Mouse (Mus musculus) embryonic facial prominence, embryonic 14.5 days (tissue): ENCODE data around the gene Stambpl1. TPM values are rescaled to one million over a fixed set of nuclear protein-coding genes. Genes with fewer than 3 reads are reported as not detected.

Experiments used
- ATAC-seq: fragments of 200-750 bp; cut with Nextera tagmentation; 2 replicates; pipeline ENCODE4 v1.8.0; 2017; ENCODE audit warnings: low read depth, moderate number of reproducible peaks, moderate TSS enrichment
- DNase-seq: peaks from one replicate; pipeline ENCODE4 v3.0.0-alpha.2; 2015; ENCODE audit warnings: low spot score
- H3K27ac ChIP-seq: fragments of 300-500 bp; sonication (generic); replicated peaks from 2 replicates; pipeline ENCODE4 v1.5.1; 2014; ENCODE audit warnings: low read depth, mild to moderate bottlenecking, low read length, moderate library complexity
- H3K27me3 ChIP-seq: fragments of 300-500 bp; sonication (generic); replicated peaks from 2 replicates; pipeline ENCODE4 v1.6.1; 2014; ENCODE audit warnings: low read length; ENCODE audit not compliant: control insufficient read depth, insufficient read depth
- H3K36me3 ChIP-seq: fragments of 300-500 bp; sonication (generic); 2 replicates; pipeline ENCODE4 v1.6.1; 2014; ENCODE audit warnings: low read length, mixed read lengths; ENCODE audit not compliant: control insufficient read depth, insufficient read depth
- H3K4me1 ChIP-seq: fragments of 300-500 bp; sonication (generic); 2 replicates; pipeline ENCODE4 v1.6.1; 2014; ENCODE audit warnings: antibody characterized with exemption, low read length; ENCODE audit not compliant: control insufficient read depth, insufficient read depth
- H3K4me2 ChIP-seq: fragments of 300-500 bp; sonication (generic); 2 replicates; pipeline ENCODE4 v1.6.1; 2014; ENCODE audit warnings: low read depth, mild to moderate bottlenecking, low read length, moderate library complexity, mixed read lengths
- H3K4me3 ChIP-seq: fragments of 300-500 bp; sonication (generic); 2 replicates; pipeline ENCODE4 v1.5.1; 2014; ENCODE audit warnings: low read depth, mild to moderate bottlenecking, low read length
- H3K9ac ChIP-seq: fragments of 300-500 bp; sonication (generic); 2 replicates; pipeline ENCODE4 v1.6.1; 2014; ENCODE audit warnings: low read depth, mild to moderate bottlenecking, low read length, moderate library complexity, mixed read lengths
- H3K9me3 ChIP-seq: fragments of 300-500 bp; sonication (generic); 2 replicates; pipeline ENCODE4 v1.6.1; 2016; ENCODE audit warnings: low read length; ENCODE audit not compliant: control insufficient read depth
- WGBS: fragments of 180-500 bp; shearing (Covaris S2); extraction: QIAGEN DNeasy Blood & Tissue Kit; methylation state at CpG from one replicate; pipeline ENCODE4 v1.1.7; 2014; 5-methylcytosine and 5-hydroxymethylcytosine counted together
- polyA plus RNA-seq: library from polyadenylated mRNA; unstranded; fragments of >200 nt; fragmentation: Nextera tagmentation; extraction: Ambion mirVana; gene quantifications from 2 replicates; pipeline ENCODE4 v1.2.1, GENCODE M21; 2014

The Stambpl1 gene
- 8.8 and 10.2 TPM in 2 replicates for polyA plus RNA-seq

GRCm38 (mm10) chr19:34192008-34192963 lies at the start of gene Stambpl1:
TSS of gene Stambpl1 (plus strand) at chr19:34192229.
- ATAC-seq (peak; percentile 87), DNase-seq (peak; percentile 72)
- H3K27ac ChIP-seq: peak within 1 kb of the TSS; percentile 74
- peak within 1 kb of the TSS; percentile 76 for H3K9ac ChIP-seq
- no peaks in the 10 kb centered on the region for H3K9me3 ChIP-seq
- peaks cover 21% of the 10 kb centered on the region for H3K4me1 ChIP-seq
- H3K36me3 ChIP-seq: no peaks in the 10 kb centered on the region
- no peaks in the 10 kb centered on the region for H3K27me3 ChIP-seq
- 1% methylated on average over 51 of the region's 62 CpGs for whole genome bisulfite sequencing
- H3K4me2 ChIP-seq: peak within 1 kb of the TSS; percentile 98
- H3K4me3 ChIP-seq: peak within 1 kb of the TSS; percentile 73

- Histone ChIP-seq H3K4me1 (no peaks in the 10 kb centered on the region; the same call in 1 of the 2 replicates), H3K9ac (no peak overlapping the region), H3K27ac (no peak overlapping the region), H3K4me2 (no peak overlapping the region), H3K4me3 (no peak overlapping the region), H3K27me3 (no peaks in the 10 kb centered on the region), H3K9me3 (no peaks in the 10 kb centered on the region), H3K36me3 (no peaks in the 10 kb centered on the region)
- DNase-seq (no peak), ATAC-seq (no peak)
- WGBS: 72% methylated on average over 4 of the region's 4 CpGs
Measured at GRCm38 (mm10) chr19:34148421-34148820, 43.6 kb upstream of the Stambpl1 start.

GRCm38 (mm10) chr19:34151909-34152308 lies 40.1 kb upstream of the Stambpl1 start:
- WGBS: 69% methylated on average over 1 of the region's 1 CpGs
- ATAC-seq: no peak
- Histone ChIP-seq H3K4me2 (no peak overlapping the region), H3K4me1 (no peaks in the 10 kb centered on the region; the same call in 1 of the 2 replicates), H3K9me3 (no peaks in the 10 kb centered on the region), H3K9ac (no peak overlapping the region), H3K36me3 (no peaks in the 10 kb centered on the region), H3K4me3 (no peak overlapping the region), H3K27me3 (no peaks in the 10 kb centered on the region), H3K27ac (no peak overlapping the region)
- DNase-seq: no peak

- no peak overlapping the region for H3K27ac ChIP-seq
- no peak for ATAC-seq
Measured at GRCm38 (mm10) chr19:34153263-34154144, 38.5 kb upstream of the Stambpl1 start.

GRCm38 (mm10) chr19:34162693-34163092 lies 29.3 kb upstream of the Stambpl1 start:
- Histone ChIP-seq H3K27me3 (no peaks in the 10 kb centered on the region), H3K27ac (no peak overlapping the region), H3K4me3 (no peak overlapping the region), H3K4me2 (no peak overlapping the region), H3K9me3 (no peaks in the 10 kb centered on the region), H3K4me1 (no peaks in the 10 kb centered on the region), H3K9ac (no peak overlapping the region), H3K36me3 (no peaks in the 10 kb centered on the region)
- DNase-seq: no peak
- 85% methylated on average over 5 of the region's 5 CpGs for WGBS
- no peak for ATAC-seq

More at GRCm38 (mm10) chr19:34153263-34154144, 38.5 kb upstream of the Stambpl1 start:
- no peaks in the 10 kb centered on the region for H3K36me3 ChIP-seq
- WGBS: 42% methylated on average over 6 of the region's 6 CpGs
- H3K27me3 ChIP-seq: no peaks in the 10 kb centered on the region
- H3K9me3 ChIP-seq: no peaks in the 10 kb centered on the region
- no peak overlapping the region for H3K4me3 ChIP-seq
- H3K9ac ChIP-seq: no peak overlapping the region
- DNase-seq: no peak
- H3K4me1 ChIP-seq: no peaks in the 10 kb centered on the region; the same call in 1 of the 2 replicates
- no peak overlapping the region for H3K4me2 ChIP-seq

GRCm38 (mm10) chr19:34165891-34166290 lies 26.1 kb upstream of the Stambpl1 start, which contains the start of gene Ankrd22:
TSS of gene Ankrd22 (minus strand) at chr19:34166053.
- peak; percentile 93 for ATAC-seq
- peak; percentile 85 for DNase-seq
- no peak within 1 kb of the TSS for H3K27ac ChIP-seq

GRCm38 (mm10) chr19:34166386-34166785 lies 25.6 kb upstream of the Stambpl1 start:
- 68% methylated on average over 4 of the region's 4 CpGs for WGBS
- DNase-seq (no peak), ATAC-seq (no peak)
- no peak overlapping the region for H3K4me3 ChIP-seq
- no peak overlapping the region for H3K4me2 ChIP-seq
- no peaks in the 10 kb centered on the region for H3K9me3 ChIP-seq
- H3K27me3 ChIP-seq: no peaks in the 10 kb centered on the region
- no peak overlapping the region for H3K27ac ChIP-seq
- H3K36me3 ChIP-seq: no peaks in the 10 kb centered on the region
- no peaks in the 10 kb centered on the region for H3K4me1 ChIP-seq
- no peak overlapping the region for H3K9ac ChIP-seq

More at GRCm38 (mm10) chr19:34165891-34166290, 26.1 kb upstream of the Stambpl1 start, which contains the start of gene Ankrd22:
- WGBS: 57% methylated on average over 5 of the region's 5 CpGs
- H3K9ac ChIP-seq: no peak within 1 kb of the TSS
- no peaks in the 10 kb centered on the region for H3K4me1 ChIP-seq
- H3K4me3 ChIP-seq: no peak within 1 kb of the TSS
- no peaks in the 10 kb centered on the region for H3K36me3 ChIP-seq
- no peak within 1 kb of the TSS for H3K4me2 ChIP-seq
- H3K9me3 ChIP-seq: no peaks in the 10 kb centered on the region
- no peaks in the 10 kb centered on the region for H3K27me3 ChIP-seq

- no peak for ATAC-seq
- H3K27ac ChIP-seq: no peak overlapping the region
- 53% methylated on average over 7 of the region's 7 CpGs for WGBS
- no peak overlapping the region for H3K4me2 ChIP-seq
- no peaks in the 10 kb centered on the region for H3K36me3 ChIP-seq
- H3K9me3 ChIP-seq: no peaks in the 10 kb centered on the region
- no peak overlapping the region for H3K9ac ChIP-seq
- H3K4me1 ChIP-seq: no peaks in the 10 kb centered on the region
- DNase-seq: no peak
- H3K27me3 ChIP-seq: no peaks in the 10 kb centered on the region
- no peak overlapping the region for H3K4me3 ChIP-seq
Measured at GRCm38 (mm10) chr19:34167896-34168661, 23.9 kb upstream of the Stambpl1 start.
